Mouse (Mus musculus) CH12.LX (cell line): ENCODE data around the gene Pradc1.

Experiments used
- CTCF ChIP-seq, 2 experiments: IDR thresholded peaks in 1 of 2; conservative IDR thresholded peaks in 1 of 2; 2 replicates each; pipeline ENCODE4 v1.5.1; 2011 to 2012; ENCODE audit warnings: low read depth in 2 of 2, low read length in 2 of 2, improper control_type of control experiment in 1 of 2, inconsistent platforms in 1 of 2, mild to moderate bottlenecking in 1 of 2, moderate library complexity in 1 of 2
- EP300 ChIP-seq: IDR thresholded peaks from 2 replicates; pipeline ENCODE4 v1.6.1; 2011; ENCODE audit warnings: low read length, improper control_type of control experiment
- RAD21 ChIP-seq: IDR thresholded peaks from 2 replicates; pipeline ENCODE4 v1.6.1; 2011; ENCODE audit warnings: low read depth, mild to moderate bottlenecking, low read length, improper control_type of control experiment, moderate library complexity

GRCm38 (mm10) chr6:85471962-85472361 is 20.2 kb upstream of the Pradc1 start:
- TF ChIP-seq CTCF (conservative IDR thresholded peaks at IDR 0.05 in 1 of 2, IDR thresholded peaks at IDR 0.05 in 1 of 2; ENCODE audit: low read depth in 2 of 2, low read length in 2 of 2) (no peak), RAD21 (no peak), EP300 (no peak)
